Mouse (Mus musculus) granulocyte monocyte progenitor cell, adult 5-6 weeks (primary cell): ENCODE data around the gene Prdm1. TPM values are rescaled to one million over a fixed set of nuclear protein-coding genes. Genes with fewer than 3 reads are reported as not detected.
A peak's percentile ranks its signal among the peaks of the same experiment; 100 is the strongest.

ENCODE experiments used
- ATAC-seq: replicated peaks from 2 replicates; pipeline ENCODE4 v1.8.0; 2016; ENCODE audit warnings: mild to moderate bottlenecking, moderate TSS enrichment, inconsistent platforms; ENCODE audit not compliant: poor library complexity, severe bottlenecking
- total RNA-seq, 2 experiments: library from RNA; stranded (forward) in 1 of 2; stranded (reverse) in 1 of 2; fragments of 200-712, 200-1000 nt in 1 of 2; fragments of >200 nt in 1 of 2; fragmentation: Nextera tagmentation in 1 of 2; gene quantifications; 2 replicates each; pipeline ENCODE4 v1.2.3; 2014 to 2017

Gene Prdm1
- total RNA-seq, 2 experiments from 2014 or later: 1.7 TPM; not detected in 1

- ATAC-seq: peak; percentile 20; the same call in 1 of the 2 replicates
Observed at GRCm38 (mm10) chr10:44493818-44494492, 34.3 kb downstream of the Prdm1 start.

GRCm38 (mm10) chr10:44492815-44493525 is 35.3 kb downstream of the Prdm1 start:
- ATAC-seq: no peak

GRCm38 (mm10) chr10:44490899-44491422 is 37.3 kb downstream of the Prdm1 start:
- no peak for ATAC-seq

GRCm38 (mm10) chr10:44487132-44487531 is 41.2 kb downstream of the Prdm1 start:
- ATAC-seq: no peak

GRCm38 (mm10) chr10:44484077-44484476 is 44.2 kb downstream of the Prdm1 start:
- no peak for ATAC-seq

GRCm38 (mm10) chr10:44483116-44483515 is 45.2 kb downstream of the Prdm1 start:
- peak; percentile 98 for ATAC-seq

GRCm38 (mm10) chr10:44481379-44481778 is 46.9 kb downstream of the Prdm1 start:
- ATAC-seq: no peak

GRCm38 (mm10) chr10:44479286-44479685 is 49.0 kb downstream of the Prdm1 start:
- no peak for ATAC-seq

GRCm38 (mm10) chr10:44478091-44478490 is 50.2 kb downstream of the Prdm1 start:
- no peak for ATAC-seq

GRCm38 (mm10) chr10:44477240-44477639 is 51.1 kb downstream of the Prdm1 start:
- no peak for ATAC-seq

GRCm38 (mm10) chr10:44476523-44476922 is 51.8 kb downstream of the Prdm1 start:
- ATAC-seq: no peak

- peak; percentile 56; the same call in 1 of the 2 replicates for ATAC-seq
Observed at GRCm38 (mm10) chr10:44475376-44475775, 52.9 kb downstream of the Prdm1 start.

GRCm38 (mm10) chr10:44474256-44474655 is 54.0 kb downstream of the Prdm1 start:
- ATAC-seq: peak; percentile 76

- no peak for ATAC-seq
Observed at GRCm38 (mm10) chr10:44465618-44466017, 62.7 kb downstream of the Prdm1 start.

- no peak for ATAC-seq
Observed at GRCm38 (mm10) chr10:44464563-44464962, 63.7 kb downstream of the Prdm1 start.

GRCm38 (mm10) chr10:44463856-44464255 is 64.4 kb downstream of the Prdm1 start:
- ATAC-seq: no peak

- no peak for ATAC-seq
Observed at GRCm38 (mm10) chr10:44462351-44462750, 66.0 kb downstream of the Prdm1 start.

- ATAC-seq: no peak
Observed at GRCm38 (mm10) chr10:44461063-44461462, 67.2 kb downstream of the Prdm1 start.

GRCm38 (mm10) chr10:44460095-44460810 is 68.0 kb downstream of the Prdm1 start:
- ATAC-seq: no peak

- peak; percentile 50 for ATAC-seq
Observed at GRCm38 (mm10) chr10:44459321-44460000, 68.8 kb downstream of the Prdm1 start.
